Mouse (Mus musculus) lung, adult 2 months (tissue): ENCODE data around the gene Gm20388. TPM values are rescaled to one million over a fixed set of nuclear protein-coding genes. Genes with fewer than 3 reads are reported as not detected.

ENCODE experiments used
- DNase-seq: peaks from one replicate; pipeline ENCODE4 v3.0.0; 2022
- H3K4me1 ChIP-seq: fragments of 200-500 bp; 2 replicates; pipeline ENCODE4 v1.6.1; 2011; ENCODE audit warnings: low read length; ENCODE audit not compliant: control insufficient read depth, insufficient read depth
- H3K4me3 ChIP-seq: fragments of 200-500 bp; replicated peaks from 2 replicates; pipeline ENCODE3; 2011; ENCODE audit warnings: low read depth, mild to moderate bottlenecking, control low read depth, low read length; ENCODE audit errors: extremely low read depth
- CTCF ChIP-seq: fragments of 200-500 bp; IDR thresholded peaks from 2 replicates; pipeline ENCODE4 v1.5.1; 2011; ENCODE audit warnings: mild to moderate bottlenecking, low read length, control low read depth; ENCODE audit not compliant: insufficient read depth
- POLR2A ChIP-seq: fragments of 200-500 bp; IDR thresholded peaks from 2 replicates; pipeline ENCODE4 v1.6.1; 2011; ENCODE audit warnings: low read depth, mild to moderate bottlenecking, control low read depth, low read length, borderline replicate concordance; ENCODE audit errors: extremely low read depth
- WGBS: fragments of 180-500 bp; shearing (Covaris S2); methylation state at CpG from one replicate; pipeline ENCODE4 v1.1.7; 2018; 5-methylcytosine and 5-hydroxymethylcytosine counted together
- polyA plus RNA-seq: library from polyadenylated mRNA; depleted of rRNA; stranded (reverse); fragments of >200 nt; gene quantifications from 2 replicates; pipeline ENCODE4 v1.2.3, GENCODE M21; 2012

Gm20388 gene
- polyA plus RNA-seq, 1 experiment, result 67.8 TPM

DNA sequence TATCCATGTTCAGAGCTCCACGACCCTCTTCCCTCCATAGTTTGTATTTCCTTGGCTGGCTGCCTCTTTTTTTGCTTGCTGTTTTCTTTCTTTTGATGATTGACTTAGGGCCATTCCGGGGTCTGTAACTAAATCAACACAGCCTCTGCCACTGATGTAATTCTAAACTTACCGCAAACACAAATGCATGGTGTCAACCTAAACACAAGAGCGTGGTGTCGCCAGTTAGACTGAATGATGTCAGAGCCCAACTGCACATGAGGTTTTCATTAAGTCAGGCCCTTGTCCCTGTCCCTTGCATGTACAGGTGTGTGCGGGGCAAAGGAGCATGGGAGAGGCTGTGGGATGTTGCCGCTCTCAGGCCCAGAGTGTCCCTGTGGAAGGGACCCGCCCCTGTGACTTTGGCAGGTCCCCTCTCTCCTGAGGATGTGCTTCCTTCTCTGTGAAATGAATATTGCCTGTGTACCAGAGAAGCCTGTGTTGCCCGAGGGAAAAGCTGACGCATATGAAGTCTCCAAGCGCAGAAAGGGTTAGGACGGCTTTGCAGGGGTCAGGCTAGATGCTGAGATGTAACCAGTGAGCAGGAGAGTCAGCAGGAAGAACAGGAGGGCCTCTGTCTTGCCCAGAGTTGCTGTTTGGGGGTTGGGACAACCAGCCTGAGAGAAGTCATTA is 3789.9 kb downstream of the Gm20388 start:
- H3K4me3 ChIP-seq, result no peak overlapping the region
- H3K4me1 ChIP-seq, result peaks cover 2% of the 10 kb centered on the region; the same call in 1 of the 2 replicates
- no peak for TF ChIP-seq POLR2A
- no peak for TF ChIP-seq CTCF
- 60% methylated on average over 12 of the region's 12 CpGs for WGBS
- DNase-seq, result no peak

DNA sequence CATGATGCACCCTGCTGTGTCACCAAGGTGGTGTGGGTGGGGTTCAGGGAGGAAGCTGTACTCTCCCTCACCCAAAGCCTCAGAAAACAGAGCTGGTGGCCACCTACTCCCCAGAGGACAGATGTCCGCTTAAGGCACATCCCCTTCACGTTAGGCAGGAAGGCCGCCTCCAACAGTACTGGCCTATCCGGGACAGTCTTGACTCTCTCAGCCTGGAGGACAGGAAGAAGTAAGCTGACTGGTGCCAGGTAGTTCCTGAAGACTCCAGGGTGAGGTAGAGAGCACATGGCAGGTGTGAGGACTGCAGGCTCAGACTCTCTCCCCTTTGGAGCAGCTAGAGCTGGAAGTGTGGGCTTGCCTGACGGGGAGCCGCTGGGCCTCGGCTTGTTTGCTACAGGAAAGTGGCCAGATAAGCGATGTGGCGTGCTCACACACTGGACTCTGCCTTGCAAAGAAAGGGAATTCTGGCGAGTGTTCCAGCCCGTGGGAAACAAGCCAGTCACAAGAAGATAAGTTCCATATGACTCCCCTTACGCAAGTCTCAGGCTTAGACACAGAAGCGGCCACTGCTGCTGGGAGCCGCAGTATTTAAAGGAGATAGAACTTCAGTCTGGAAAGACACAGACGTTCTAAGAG is 3791.4 kb downstream of the Gm20388 start:
- no peak for DNase-seq
- Histone ChIP-seq H3K4me1 (peaks cover 2% of the 10 kb centered on the region; the same call in 1 of the 2 replicates), H3K4me3 (no peak overlapping the region)
- WGBS, result 40% methylated on average over 15 of the region's 15 CpGs
- no peak for TF ChIP-seq CTCF
- no peak for TF ChIP-seq POLR2A

DNA sequence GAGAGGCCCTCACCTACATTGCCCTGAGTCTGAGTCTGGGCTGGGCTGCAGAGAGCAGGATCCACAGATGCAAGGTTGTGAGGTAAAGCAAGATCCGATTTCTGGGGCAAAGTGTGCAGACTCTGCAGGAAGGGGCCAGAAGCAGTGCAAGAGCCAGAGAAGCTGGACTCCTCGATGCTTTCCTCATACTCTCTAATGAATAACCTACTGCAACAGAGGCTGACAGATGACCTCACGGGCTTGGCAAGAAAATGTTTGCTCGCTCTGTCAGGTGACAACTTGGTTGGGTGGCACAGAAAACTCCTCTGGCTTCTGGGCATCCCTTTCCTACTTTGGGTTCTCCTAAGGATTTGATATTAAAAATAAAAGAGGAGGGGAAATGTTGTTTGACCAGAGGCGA is 3794.7 kb downstream of the Gm20388 start:
- H3K4me1 ChIP-seq, result peaks cover 2% of the 10 kb centered on the region; the same call in 1 of the 2 replicates
- no peak for TF ChIP-seq CTCF
- no peak for TF ChIP-seq POLR2A
- no peak for DNase-seq
- 51% methylated on average over 5 of the region's 5 CpGs for WGBS
- H3K4me3 ChIP-seq, result no peak overlapping the region

DNA sequence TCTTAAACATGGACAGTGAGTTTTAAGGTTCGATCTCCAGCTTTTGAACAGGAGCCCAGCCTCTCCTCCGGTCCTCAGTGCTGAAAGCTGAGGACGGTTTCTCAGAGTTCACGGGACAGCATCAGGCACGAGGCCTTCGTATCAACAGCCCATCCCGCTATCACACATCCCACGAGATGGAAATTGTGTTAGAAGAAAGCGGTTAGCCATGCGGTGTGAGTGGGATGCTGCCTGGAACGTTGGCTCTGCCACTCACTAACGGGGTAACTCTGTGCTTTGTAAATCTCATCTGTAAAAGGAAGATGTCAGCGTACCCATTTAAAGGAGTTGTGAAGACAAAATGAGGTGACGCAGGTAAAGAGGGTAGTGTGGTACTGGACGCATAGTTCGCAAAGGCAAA is 3796.5 kb downstream of the Gm20388 start:
- DNase-seq, result no peak
- Histone ChIP-seq H3K4me1 (peaks cover 2% of the 10 kb centered on the region; the same call in 1 of the 2 replicates), H3K4me3 (no peak overlapping the region)
- WGBS, result 89% methylated on average over 16 of the region's 16 CpGs
- TF ChIP-seq POLR2A (no peak), CTCF (no peak)

DNA sequence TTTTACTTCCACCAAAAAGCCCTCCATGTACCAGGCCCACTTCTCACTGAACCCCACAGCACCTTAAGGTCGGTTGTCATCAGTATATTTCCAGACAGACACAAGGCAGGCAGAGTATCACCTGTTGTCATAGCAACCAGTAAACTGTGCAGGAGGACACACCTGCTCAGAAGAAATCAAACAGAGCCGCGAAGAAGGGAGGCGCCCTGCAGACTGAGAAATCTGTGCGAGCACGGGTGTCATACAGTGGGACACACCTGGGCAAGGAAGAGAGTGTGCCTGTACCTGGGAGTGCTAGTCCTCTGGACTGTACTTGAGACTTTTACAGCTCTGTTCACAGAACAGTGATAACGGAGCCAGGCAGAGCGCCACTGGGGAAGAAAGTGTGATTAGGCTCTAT is 3798.1 kb downstream of the Gm20388 start:
- 61% methylated on average over 8 of the region's 8 CpGs for WGBS
- Histone ChIP-seq H3K4me3 (no peak overlapping the region), H3K4me1 (peaks cover 2% of the 10 kb centered on the region; the same call in 1 of the 2 replicates)
- TF ChIP-seq CTCF, result no peak
- TF ChIP-seq POLR2A, result no peak
- no peak for DNase-seq

DNA sequence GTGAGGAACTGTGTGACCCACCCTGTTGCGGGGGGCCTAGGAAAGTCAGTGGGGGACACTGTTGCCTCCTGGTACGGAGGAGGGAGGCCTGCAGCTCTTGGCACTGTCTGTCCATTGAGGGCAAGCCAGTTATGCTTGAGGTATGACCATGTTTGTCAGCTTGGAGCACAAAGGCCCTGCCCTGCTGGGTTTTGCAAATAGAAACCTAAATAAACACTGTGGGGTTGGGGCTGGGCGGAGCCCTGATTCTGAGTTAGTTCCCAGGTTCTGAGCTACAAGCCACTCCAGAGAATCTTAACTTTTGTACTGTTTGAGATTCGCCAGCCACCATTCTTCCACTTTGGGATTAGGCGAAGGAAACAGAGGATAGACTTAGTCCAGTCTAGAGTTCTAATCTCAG is 3799.7 kb downstream of the Gm20388 start:
- Histone ChIP-seq H3K4me1 (peaks cover under 1% of the 10 kb centered on the region; the same call in 1 of the 2 replicates), H3K4me3 (no peak overlapping the region)
- no peak for TF ChIP-seq POLR2A
- no peak for TF ChIP-seq CTCF
- DNase-seq, result peak; percentile 25
- WGBS, result 75% methylated on average over 5 of the region's 5 CpGs

DNA sequence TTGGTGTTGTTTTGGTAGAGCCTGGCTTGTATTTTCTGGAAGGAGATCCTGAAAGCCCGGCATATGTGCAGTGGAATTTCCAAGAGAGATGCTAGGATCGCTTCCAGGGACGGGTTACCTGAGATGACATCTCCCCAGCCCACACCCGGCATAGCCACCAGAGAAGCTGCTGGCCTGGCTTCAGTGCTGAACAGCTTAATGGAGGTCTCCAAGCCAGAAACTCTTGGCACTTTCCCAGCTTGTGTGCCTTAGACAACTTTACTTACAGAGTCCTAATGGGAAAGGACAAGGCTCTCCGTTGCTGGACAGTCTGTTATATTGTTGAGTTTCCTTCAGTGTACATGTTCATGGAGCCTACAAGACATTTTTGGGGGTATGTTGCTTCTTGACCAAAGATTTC is 3803.8 kb downstream of the Gm20388 start:
- H3K4me3 ChIP-seq, result no peak overlapping the region
- WGBS, result 81% methylated on average over 5 of the region's 5 CpGs
- TF ChIP-seq CTCF (no peak), POLR2A (no peak)
- no peak for DNase-seq
- H3K4me1 ChIP-seq, result peaks cover 6% of the 10 kb centered on the region

DNA sequence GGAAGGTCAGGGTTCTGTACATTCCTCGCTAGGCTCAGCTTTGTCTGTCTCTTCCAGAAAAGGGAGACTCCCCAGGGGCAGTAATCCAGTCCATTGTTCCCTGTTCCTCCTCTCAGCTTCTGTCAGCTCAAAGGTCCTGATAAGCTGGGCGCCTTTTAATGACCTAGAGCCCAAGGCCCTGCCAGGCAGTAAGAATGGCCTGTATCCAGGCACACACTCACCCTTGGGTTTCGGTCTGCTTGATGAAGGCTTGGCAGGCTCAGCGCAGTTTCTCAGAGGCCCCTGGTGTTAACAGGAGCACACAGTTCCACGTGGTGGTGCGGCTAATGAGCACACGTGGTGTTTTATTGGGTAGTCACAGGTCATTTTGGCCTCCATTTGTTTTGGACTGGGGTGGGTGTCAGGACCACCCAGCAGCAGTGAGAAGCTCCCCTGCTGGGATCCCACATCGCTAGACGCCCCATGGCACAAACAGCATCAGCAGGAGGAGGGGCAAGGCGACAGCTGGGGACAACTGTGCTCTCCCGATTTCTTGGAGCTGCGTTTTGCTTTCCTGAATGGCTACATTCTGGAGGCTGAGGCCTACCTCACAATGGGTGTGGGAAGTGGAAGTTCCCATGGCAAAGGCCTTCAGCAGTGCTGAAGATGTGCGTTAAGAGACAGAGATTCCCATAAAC is 3805.4 kb downstream of the Gm20388 start:
- no peak for DNase-seq
- TF ChIP-seq POLR2A, result no peak
- TF ChIP-seq CTCF, result no peak
- Histone ChIP-seq H3K4me3 (no peak overlapping the region), H3K4me1 (peaks cover 6% of the 10 kb centered on the region)
- WGBS, result 68% methylated on average over 13 of the region's 13 CpGs

DNA sequence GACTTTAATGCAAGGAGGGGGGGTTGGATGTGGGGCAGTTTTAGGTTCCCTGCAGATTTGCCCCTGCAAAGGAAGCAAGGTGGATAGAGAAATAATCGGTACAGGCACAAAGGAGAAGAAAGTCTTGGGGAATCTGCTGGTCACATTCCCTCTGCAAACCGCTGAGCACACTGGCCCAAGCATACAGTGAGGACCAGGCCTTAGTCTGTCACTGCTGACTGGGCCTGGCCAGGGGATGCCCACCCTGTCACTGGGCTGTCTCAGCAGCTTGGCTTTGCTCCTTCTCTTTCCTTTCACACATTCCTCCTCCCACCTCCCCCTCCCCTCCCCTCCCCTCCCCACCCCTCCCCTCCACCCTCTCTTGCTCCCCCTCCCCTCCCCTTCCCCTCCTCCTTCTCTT is 3806.5 kb downstream of the Gm20388 start:
- DNase-seq, result no peak
- TF ChIP-seq POLR2A, result no peak
- TF ChIP-seq CTCF, result no peak
- peaks cover 6% of the 10 kb centered on the region for H3K4me1 ChIP-seq
- no peak overlapping the region for H3K4me3 ChIP-seq
- WGBS, result 41% methylated on average over 2 of the region's 2 CpGs
